Mouse (Mus musculus) left cerebral cortex, postnatal 36 days (tissue): ENCODE results near the gene Pcbp3. TPM values are rescaled to one million over a fixed set of nuclear protein-coding genes. Genes with fewer than 3 reads are reported as not detected.
"Not testable (repeated sequence)": the region's sequence is repeated elsewhere in the genome, so short reads cannot be mapped to it uniquely, and the experiment has no call there.

Experiments
- DNase-seq, 2 experiments: peaks; one replicate each; pipeline ENCODE4 v3.0.0; 2021 to 2022; ENCODE audit warnings: low spot score in 2 of 2, mixed read lengths in 1 of 2
- intact Hi-C: fragments of 180-260 bp; cut with DNase I; formaldehyde crosslinking; loops from one replicate; pipeline ENCODE4 v1.15.1; 2025
- total RNA-seq, 2 experiments: library from RNA; stranded (reverse); gene quantifications; 2 replicates each; pipeline ENCODE4 v1.2.3; 2021

Gene Pcbp3
- total RNA-seq, 2 experiments from 2014 or later, result 67.5 to 68.4 TPM

GRCm38 (mm10) chr10:76759878-76760277, 201.8 kb downstream of the Pcbp3 start:
- intact Hi-C loops, result no loop called here
- DNase-seq, result no peak

DNA sequence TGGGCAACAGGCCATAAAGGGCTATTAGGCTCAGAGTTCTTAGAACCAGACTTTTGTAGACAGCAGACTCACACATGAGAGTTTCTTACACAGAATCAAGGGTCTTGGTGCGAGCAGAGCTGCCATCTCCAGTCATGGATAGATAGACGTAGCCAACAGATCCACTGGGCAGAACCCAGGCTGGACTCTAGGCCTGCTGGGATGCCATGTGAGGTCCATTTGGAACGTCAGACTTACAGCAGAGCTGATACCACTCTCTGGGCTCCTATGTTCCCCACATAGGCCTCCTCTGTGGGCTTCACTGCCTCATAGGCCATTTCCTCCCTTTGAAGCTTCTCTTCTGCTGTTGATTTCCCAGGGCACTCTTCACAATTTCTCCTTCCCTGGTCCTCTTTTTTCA, 208.0 kb downstream of the Pcbp3 start:
- intact Hi-C loops, result no loop called here
- no peak for DNase-seq

GRCm38 (mm10) chr10:76744267-76744666, 217.4 kb downstream of the Pcbp3 start:
- intact Hi-C loops, result not testable (repeated sequence)
- peak; percentile 53 to 74 for DNase-seq

- DNase-seq, result no peak
- intact Hi-C loops, result loop anchor here (5.0 kb wide), 1 partner anchor 269 kb away; the partner anchor contains the start of genes Mcm3ap and Ybey
These were observed 224.9 kb downstream of the Pcbp3 start for GRCm38 (mm10) chr10:76736764-76737163.

GRCm38 (mm10) chr10:76734979-76735378, 226.7 kb downstream of the Pcbp3 start:
- intact Hi-C loops, result loop anchor here (2.0 to 5.0 kb wide), 4 partner anchors 112 to 268 kb away; partner anchors contain the start of genes Col6a2, Lss, Mcm3ap and Ybey

DNA sequence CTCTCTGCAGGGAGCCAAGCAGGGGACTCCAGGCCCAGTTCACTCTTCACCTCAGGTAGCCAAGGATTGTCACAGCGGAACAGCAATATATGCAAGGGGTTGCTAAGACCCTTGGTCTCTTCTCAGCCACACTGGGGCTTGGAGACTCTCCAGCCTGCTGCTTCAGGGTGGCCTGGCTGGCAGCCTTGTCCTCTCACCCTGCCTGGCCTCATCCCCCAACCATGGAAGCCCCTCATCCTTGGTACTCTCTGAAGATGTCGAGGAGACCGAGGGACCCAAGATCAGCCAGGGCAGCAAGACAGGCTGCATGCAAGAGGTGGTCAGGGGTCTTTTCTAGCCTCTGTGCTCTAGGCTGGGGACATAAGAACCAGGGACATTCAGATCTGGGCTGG, 228.0 kb downstream of the Pcbp3 start:
- intact Hi-C loops, result loop anchor here (2.0 to 5.0 kb wide), 3 partner anchors 111 to 201 kb away; partner anchors contain the start of genes Col6a2 and Lss

More at GRCm38 (mm10) chr10:76734979-76735378, 226.7 kb downstream of the Pcbp3 start:
- peak; percentile 77 to 86 for DNase-seq

DNA sequence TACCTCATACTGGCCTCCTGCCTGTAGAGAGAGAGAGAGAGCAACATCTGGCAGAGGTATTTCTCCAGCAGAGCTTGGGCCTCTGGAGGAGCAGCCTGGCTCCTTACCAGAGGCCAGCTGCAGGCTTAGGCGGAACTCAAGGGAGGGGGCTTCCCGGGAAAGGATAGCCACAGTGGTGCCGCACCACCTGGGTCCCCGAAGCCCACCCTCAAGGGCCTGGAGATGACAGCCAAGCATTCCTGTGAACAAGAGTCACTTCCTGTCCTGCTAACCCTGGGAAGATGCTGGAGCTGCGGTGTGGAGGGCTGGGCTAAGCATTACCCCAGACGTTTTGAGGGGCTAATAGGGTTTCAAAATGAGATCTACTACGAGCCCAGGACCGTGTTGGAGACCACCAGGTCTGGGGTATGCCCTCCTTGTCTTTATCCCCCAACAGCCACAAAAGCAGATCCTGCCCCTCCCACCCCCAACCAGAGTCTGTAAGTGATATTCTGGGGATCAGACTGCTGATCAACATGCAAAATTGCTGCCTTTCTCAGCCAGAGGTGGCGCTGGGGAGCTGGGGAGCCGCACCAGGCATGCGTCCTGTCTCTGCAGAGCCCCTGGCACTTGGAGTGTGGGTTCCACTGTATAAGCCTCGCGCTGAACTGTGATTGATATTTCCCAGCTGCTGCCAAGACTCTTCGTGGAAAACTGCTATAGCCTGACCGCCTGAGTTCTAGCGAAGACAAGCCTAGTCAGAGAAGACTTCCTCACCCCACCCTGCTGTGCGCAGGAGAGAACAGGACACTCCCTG, 228.6 kb downstream of the Pcbp3 start:
- peak; percentile 70 to 71 for DNase-seq
- intact Hi-C loops, result loop anchor here (5.0 kb wide), 2 partner anchors 181 to 201 kb away; partner anchors contain the start of gene Lss

More for the DNA sequence above, 228.0 kb downstream of the Pcbp3 start:
- no peak for DNase-seq

DNA sequence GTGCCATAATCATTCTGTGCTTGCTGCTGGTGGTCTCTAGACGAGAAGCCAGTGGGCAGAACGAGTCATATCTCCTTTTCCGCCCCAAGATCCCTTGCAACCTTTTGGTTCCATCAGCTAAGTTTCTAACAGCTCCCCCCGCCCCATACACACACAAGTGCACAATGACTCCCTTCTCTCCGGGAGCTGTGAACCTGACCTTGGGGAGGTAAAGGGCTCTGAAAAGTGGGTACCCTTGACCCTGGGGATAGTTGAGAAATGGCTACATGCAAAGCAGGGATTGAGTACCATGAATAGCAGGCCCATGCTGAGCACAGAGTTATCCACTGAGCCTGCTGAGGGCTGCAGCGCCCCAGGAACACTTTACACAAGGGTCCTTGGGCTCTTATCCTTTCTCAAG, 229.3 kb downstream of the Pcbp3 start:
- no peak for DNase-seq
- intact Hi-C loops, result loop anchor here (5.0 kb wide), 2 partner anchors 180 to 200 kb away; partner anchors contain the start of gene Lss

DNA sequence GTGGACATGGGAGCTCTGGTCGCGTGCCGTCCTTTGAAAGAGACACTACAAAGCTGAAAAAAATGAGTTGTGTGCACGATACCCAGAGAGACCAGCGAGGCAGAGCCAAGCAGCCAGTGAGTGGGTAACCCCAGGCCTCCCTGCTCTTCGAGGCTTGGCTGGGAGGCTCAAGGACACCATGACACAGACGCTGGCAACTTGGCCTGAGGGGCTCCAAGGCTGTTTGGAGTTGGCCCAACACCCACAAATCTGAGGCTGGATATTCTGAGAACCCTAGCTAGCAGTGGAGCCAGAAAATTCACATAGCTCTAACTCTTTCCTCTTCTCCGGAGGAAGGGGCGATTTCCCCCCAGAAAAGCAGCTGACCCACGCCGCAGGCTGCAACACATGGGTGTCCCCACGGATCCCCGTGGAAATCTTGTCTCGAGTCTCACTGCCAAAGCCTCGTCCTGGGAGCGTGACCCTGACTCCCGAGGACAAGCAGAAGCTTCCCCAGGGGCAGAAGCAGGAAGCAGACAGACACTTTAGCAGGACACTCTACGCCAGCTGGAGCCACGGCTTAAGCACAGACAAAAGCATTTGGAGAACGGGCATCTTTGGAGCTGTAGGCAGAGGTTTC, 230.0 kb downstream of the Pcbp3 start:
- DNase-seq, result no peak
- intact Hi-C loops, result loop anchor here (5.0 kb wide), 2 partner anchors 179 to 199 kb away; partner anchors contain the start of gene Lss

GRCm38 (mm10) chr10:76729631-76730620, 231.8 kb downstream of the Pcbp3 start:
- peak; percentile 69 to 76 for DNase-seq
- intact Hi-C loops, result loop anchor here (5.0 kb wide), 2 partner anchors 178 to 198 kb away; partner anchors contain the start of gene Lss

DNA sequence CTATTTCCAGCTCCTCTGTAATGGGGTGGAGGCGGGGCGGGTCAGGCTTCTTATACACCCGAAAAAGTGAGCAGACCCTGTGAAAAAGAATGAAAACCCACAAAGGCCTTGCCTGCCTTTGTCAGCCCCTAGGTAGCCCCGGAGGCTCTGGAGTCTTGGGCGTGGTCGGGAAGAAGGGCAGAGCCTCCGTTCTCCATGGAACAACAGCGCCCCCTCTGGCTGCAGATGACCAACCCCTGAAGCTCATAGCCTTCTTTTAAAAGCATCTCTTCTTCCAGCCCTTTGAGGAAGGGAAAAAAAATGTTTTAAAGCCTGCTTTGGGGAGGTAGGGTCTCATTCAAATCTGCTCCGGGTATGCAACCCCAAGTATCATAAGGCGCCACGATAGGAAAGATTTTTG, 233.3 kb downstream of the Pcbp3 start:
- peak; percentile 42 to 52 for DNase-seq
- intact Hi-C loops, result no loop called here

DNA sequence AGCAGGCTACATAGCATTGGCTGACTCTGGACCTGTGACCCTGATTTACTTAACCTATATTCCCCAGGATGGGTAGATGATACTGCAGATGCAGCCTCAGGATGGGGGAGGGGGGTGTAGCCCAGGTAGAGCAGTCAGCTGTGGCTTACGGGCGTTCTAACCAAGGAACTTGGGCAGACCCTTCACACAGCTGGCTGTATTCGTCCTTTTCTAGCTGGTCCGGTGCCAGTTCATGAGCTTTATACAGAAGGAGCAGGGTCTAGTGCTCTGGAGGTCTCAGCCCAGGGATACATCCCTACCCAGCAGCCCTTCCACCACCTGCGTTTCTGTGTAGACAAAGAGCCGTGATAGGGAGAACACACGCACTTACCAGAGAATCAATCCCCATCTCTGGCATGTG, 234.4 kb downstream of the Pcbp3 start:
- no peak for DNase-seq
- intact Hi-C loops, result no loop called here

DNA sequence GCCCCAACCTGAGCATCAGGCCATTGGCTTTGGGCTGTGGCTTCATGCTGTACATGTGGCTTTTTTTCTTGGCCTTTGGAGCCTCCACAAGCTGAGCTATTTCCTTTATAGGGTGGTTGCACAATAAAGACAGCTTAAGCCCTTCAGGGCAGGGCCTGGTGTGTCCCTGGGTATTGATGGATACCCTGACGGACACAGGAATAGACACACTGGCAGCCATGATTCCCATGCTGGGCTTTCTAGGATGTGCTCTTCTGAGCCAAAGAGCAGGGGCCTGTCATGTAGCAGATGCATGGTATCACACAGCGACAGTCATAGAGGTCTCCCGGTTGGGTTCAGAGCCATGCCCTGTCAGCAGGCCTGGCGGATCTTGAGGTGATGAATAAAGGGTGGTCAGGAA, 234.8 kb downstream of the Pcbp3 start:
- intact Hi-C loops, result no loop called here

GRCm38 (mm10) chr10:76725682-76726285, 235.9 kb downstream of the Pcbp3 start, which contains the start of gene Col6a1:
Gene Col6a1 (minus strand): TSS chr10:76726168.
- intact Hi-C loops, result no loop called here
- no peak for DNase-seq

More for the DNA sequence above, 234.8 kb downstream of the Pcbp3 start:
- DNase-seq, result no peak

GRCm38 (mm10) chr10:76725097-76725496, 236.6 kb downstream of the Pcbp3 start:
- no peak for DNase-seq
- intact Hi-C loops, result no loop called here

GRCm38 (mm10) chr10:76724231-76724736, 237.4 kb downstream of the Pcbp3 start:
- no peak for DNase-seq
- intact Hi-C loops, result no loop called here

- no peak for DNase-seq
- intact Hi-C loops, result no loop called here
These were observed 238.8 kb downstream of the Pcbp3 start for GRCm38 (mm10) chr10:76722751-76723450.

- no peak for DNase-seq
- intact Hi-C loops, result no loop called here
These were observed 239.9 kb downstream of the Pcbp3 start for GRCm38 (mm10) chr10:76721746-76722145.
